Mouse (Mus musculus): ENCODE measurements around the gene Ankrd7.

- TF ChIP-seq CTCF (IDR thresholded peaks at IDR 0.05; ENCODE audit: borderline replicate concordance, insufficient read depth, low read length) (no peak), POLR2A (IDR thresholded peaks at IDR 0.05; ENCODE audit: low read depth, low read length) (no peak)
These were observed 50.4 kb downstream of the Ankrd7 start for GRCm38 (mm10) chr6:18916471-18916870.
